8 mouse cellular contexts compared by ENCODE assay signal in genomic region chr9:30140188-30140587, GRCm38 (mm10).
DNase-seq lines count a peak whose midpoint lies in the region; ATAC-seq lines count a peak whose summit lies in the region.

No protein-coding gene starts in this region.

- H3K4me2 ChIP-seq in forebrain, embryonic 13.5 days: no peak overlapping the region
- no peak overlapping the region for H3K4me2 ChIP-seq in forebrain, embryonic 11.5 days (ENCODE audit: low read depth, low read length, severe bottlenecking)
- no peak overlapping the region for H3K4me2 ChIP-seq in intestine, embryonic 15.5 days (replicated peaks)

- peak; percentile 63 for ATAC-seq in forebrain, embryonic 13.5 days
- ATAC-seq in forebrain, embryonic 11.5 days (replicated peaks; ENCODE audit: low FRiP score): no peak
- ATAC-seq in intestine, embryonic 15.5 days: peak; percentile 84

- H3K9ac ChIP-seq in forebrain, embryonic 13.5 days: no peak overlapping the region
- no peak overlapping the region for H3K9ac ChIP-seq in forebrain, embryonic 11.5 days (ENCODE audit: low read length)
- H3K9ac ChIP-seq in intestine, embryonic 15.5 days: no peak overlapping the region

- DNase-seq in forebrain, embryonic 11.5 days (ENCODE audit: low spot score): no peak
- DNase-seq in adrenal gland, postnatal 4 days (ENCODE audit: low spot score in 2 of 2): peak; percentile 24 to 45
- peak; percentile 81 to 82 for DNase-seq in frontal cortex, postnatal 14 days (ENCODE audit: low spot score in 2 of 2)
- DNase-seq in left cerebral cortex, adult 9 months (ENCODE audit: low spot score in 2 of 2): peak; percentile 62 to 90
- DNase-seq in ovary, postnatal 14 days (ENCODE audit: low spot score): peak; percentile 85
- DNase-seq in embryo, embryonic 11 days: no peak

- H3K4me1 ChIP-seq in forebrain, embryonic 13.5 days: peaks cover 28% of the 10 kb centered on the region
- no peaks in the 10 kb centered on the region for H3K4me1 ChIP-seq in forebrain, embryonic 11.5 days (replicated peaks; ENCODE audit: control insufficient read depth, insufficient read depth, low read length)
- H3K4me1 ChIP-seq in intestine, embryonic 15.5 days (replicated peaks): peaks cover 10% of the 10 kb centered on the region; the same call in 1 of the 2 replicates

- WGBS in forebrain, embryonic 13.5 days: 26% methylated on average over 3 of the region's 3 CpGs
- WGBS in forebrain, embryonic 11.5 days: 73% methylated on average over 3 of the region's 3 CpGs
- 18% methylated on average over 3 of the region's 3 CpGs for WGBS in intestine, embryonic 15.5 days

- H3K36me3 ChIP-seq in forebrain, embryonic 13.5 days (ENCODE audit: poor library complexity, severe bottlenecking): no peaks in the 10 kb centered on the region
- H3K36me3 ChIP-seq in forebrain, embryonic 11.5 days (ENCODE audit: control insufficient read depth, insufficient read depth, low read length): no peaks in the 10 kb centered on the region
- no peaks in the 10 kb centered on the region for H3K36me3 ChIP-seq in intestine, embryonic 15.5 days

- H3K27ac ChIP-seq in forebrain, embryonic 13.5 days: no peak overlapping the region
- H3K27ac ChIP-seq in forebrain, embryonic 11.5 days (ENCODE audit: low read depth, low read length): no peak overlapping the region
- no peak overlapping the region for H3K27ac ChIP-seq in intestine, embryonic 15.5 days

- no peak overlapping the region for H3K4me3 ChIP-seq in forebrain, embryonic 13.5 days
- no peak overlapping the region for H3K4me3 ChIP-seq in forebrain, embryonic 11.5 days (ENCODE audit: low read depth, low read length)
- H3K4me3 ChIP-seq in intestine, embryonic 15.5 days (replicated peaks): no peak overlapping the region

- H3K27me3 ChIP-seq in forebrain, embryonic 13.5 days: 0 out of 2 replicates have a peak, but pooled peaks cover 11% of the 10 kb centered on the region
- H3K27me3 ChIP-seq in forebrain, embryonic 11.5 days (ENCODE audit: control insufficient read depth, insufficient read depth, low read length): no peaks in the 10 kb centered on the region
- H3K27me3 ChIP-seq in intestine, embryonic 15.5 days (replicated peaks): no peaks in the 10 kb centered on the region

- H3K9me3 ChIP-seq in forebrain, embryonic 13.5 days (replicated peaks): no peaks in the 10 kb centered on the region
- H3K9me3 ChIP-seq in forebrain, embryonic 11.5 days (ENCODE audit: control insufficient read depth, low read length): no peaks in the 10 kb centered on the region
- no peaks in the 10 kb centered on the region for H3K9me3 ChIP-seq in intestine, embryonic 15.5 days

Comparison
In these comparisons a context has a peak if more than half of its experiments do, and no peak if none do; other contexts are left out.
1. DNase-seq: peak in adrenal gland, postnatal 4 days (2 of 2), frontal cortex, postnatal 14 days (2 of 2), left cerebral cortex, adult 9 months (2 of 2) and ovary, postnatal 14 days (single experiment); none in forebrain, embryonic 11.5 days (single experiment) and embryo, embryonic 11 days (single experiment).